Comparison of ENCODE assay signal across 27 mouse cellular contexts in genomic region chr14:42190691-42191090, GRCm38 (mm10). TPM values are rescaled to one million over a fixed set of nuclear protein-coding genes. Genes with fewer than 3 reads are reported as not detected.
"Had no signal": no experiment of that assay in that cellular context is flagged by ENCODE, and none has a peak within 500 bp of the region (broad histone marks: within the 10 kb centered on the region; RNA-seq: fewer than 3 reads in every experiment).

TSS of gene Gm3573 (minus strand) at chr14:42190791.

RNA-seq across cellular contexts. Expression of gene Gm3573, which starts in this region (rescaled TPM):
- polyA plus RNA-seq: heart, embryonic 10.5 days; heart, embryonic 11.5 days; heart, embryonic 12.5 days; heart, embryonic 13.5 days; heart, embryonic 14.5 days; heart, embryonic 15.5 days; heart, embryonic 16.5 days; heart, postnatal 0 days; hindbrain, embryonic 10.5 days; hindbrain, embryonic 11.5 days; hindbrain, embryonic 12.5 days; hindbrain, embryonic 13.5 days; hindbrain, embryonic 14.5 days; hindbrain, embryonic 15.5 days; hindbrain, embryonic 16.5 days; hindbrain, postnatal 0 days; inflammation-experienced regulatory T-cells, adult 6 months; intestine, embryonic 14.5 days; intestine, embryonic 15.5 days; intestine, embryonic 16.5 days; intestine, postnatal 0 days; kidney, adult 2 months; kidney, embryonic 14.5 days; kidney, embryonic 15.5 days; kidney, embryonic 16.5 days; kidney, postnatal 0 days; large intestine, adult 2 months had no signal
